Mouse (Mus musculus): ENCODE data around the gene Igfbpl1.

Gene Igfbpl1

DNA sequence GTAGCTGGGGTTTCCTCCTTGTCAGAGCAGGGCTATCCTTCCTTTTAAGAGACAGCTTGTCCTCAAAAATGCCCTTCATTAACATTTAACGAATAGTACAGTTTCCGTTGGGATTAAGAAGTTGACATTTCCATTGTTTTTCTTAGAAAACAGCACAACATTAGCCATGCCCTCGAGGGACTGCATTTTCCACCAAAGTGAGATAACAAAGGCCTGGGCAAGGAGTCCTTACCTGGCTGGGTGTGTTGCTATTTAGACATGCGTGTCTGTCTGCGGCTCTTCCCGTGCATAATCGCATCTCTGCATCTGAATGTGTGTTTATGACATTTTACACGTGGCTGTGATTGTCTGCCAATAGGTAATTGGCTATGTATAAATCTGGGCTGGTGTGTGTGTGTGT, 55.5 kb downstream of the Igfbpl1 start:
- no peak for DNase-seq (ENCODE audit: low spot score in 2 of 2)

DNA sequence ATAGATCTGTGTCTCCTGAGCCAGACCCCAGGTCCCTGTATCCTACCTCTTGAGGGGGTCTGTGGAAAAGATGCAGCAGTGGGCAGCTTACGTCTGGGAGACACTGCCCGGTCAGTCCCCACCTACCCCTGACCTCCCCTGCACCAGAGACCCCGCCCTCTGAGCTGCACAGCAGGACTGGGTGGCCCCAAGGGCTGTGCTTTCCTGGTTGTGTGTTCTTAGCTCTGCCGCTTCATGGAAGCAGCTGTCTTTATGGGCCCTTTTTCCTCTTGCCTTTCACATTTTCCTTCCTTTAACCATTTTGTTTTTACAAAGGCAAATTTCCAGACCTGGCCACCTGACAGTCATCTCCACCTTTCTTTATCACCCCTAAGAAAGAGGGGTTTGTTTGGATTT, 56.1 kb downstream of the Igfbpl1 start:
- no peak for DNase-seq (ENCODE audit: low spot score in 2 of 2)

DNA sequence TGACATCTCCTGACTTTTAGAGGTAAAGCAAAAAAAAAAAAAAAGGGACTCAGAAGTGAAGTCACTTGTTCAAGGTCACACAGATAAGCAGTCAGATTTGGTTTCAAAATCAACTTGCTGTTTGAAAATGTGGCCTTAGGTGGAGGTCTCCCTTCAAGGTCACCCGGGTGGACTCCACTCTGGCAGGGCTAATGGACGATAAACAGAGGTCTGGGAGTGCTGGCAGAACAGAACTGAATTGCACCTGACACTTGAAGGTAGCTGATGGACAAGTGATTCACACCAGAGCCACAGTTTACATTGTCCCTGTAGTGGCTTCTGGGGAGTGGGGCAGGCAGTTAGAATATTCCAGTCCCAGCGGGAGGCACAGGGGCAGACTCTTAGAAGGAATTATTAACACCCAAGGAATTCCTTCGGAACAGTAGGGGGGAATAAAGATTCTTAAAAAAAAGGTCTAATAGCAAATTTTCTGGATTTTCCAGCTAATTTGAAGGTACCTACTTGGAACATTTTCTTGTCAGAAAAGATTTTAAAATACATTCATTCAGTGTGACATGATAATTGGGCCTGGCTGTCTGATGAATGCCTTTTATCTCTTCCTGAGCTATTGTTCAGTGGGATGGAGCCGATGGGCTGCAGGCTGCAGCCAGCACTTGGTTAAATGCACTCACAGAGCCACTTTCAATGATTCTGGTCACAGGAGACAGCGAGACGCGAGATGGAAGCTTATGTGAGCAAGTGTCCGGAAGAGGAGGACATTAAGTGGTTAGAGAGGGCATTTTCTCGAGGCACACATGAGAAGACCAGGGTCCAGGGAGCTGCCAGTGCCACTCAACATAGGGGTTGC, 56.7 kb downstream of the Igfbpl1 start:
- no peak for DNase-seq (ENCODE audit: low spot score in 2 of 2)

DNA sequence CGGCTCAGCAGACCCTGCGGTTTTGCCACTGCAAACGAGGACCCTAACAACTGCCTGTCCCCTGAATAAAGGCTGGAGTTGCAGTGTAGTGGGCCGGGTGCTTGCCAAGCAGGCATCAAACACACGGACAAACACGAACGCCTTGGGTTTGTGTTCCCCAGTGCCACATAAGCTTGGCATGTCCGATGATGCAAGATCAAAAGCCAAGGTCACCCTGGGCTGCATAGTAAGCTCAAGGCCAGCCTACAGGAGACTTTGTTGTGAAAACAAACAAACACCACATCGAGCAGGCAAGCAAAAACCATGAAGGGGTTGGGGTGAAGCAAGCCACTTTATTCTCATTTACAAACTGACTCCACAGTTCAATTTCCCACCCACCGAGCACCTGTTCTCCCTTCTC, 57.6 kb downstream of the Igfbpl1 start:
- DNase-seq (ENCODE audit: low spot score in 2 of 2) = no peak

DNA sequence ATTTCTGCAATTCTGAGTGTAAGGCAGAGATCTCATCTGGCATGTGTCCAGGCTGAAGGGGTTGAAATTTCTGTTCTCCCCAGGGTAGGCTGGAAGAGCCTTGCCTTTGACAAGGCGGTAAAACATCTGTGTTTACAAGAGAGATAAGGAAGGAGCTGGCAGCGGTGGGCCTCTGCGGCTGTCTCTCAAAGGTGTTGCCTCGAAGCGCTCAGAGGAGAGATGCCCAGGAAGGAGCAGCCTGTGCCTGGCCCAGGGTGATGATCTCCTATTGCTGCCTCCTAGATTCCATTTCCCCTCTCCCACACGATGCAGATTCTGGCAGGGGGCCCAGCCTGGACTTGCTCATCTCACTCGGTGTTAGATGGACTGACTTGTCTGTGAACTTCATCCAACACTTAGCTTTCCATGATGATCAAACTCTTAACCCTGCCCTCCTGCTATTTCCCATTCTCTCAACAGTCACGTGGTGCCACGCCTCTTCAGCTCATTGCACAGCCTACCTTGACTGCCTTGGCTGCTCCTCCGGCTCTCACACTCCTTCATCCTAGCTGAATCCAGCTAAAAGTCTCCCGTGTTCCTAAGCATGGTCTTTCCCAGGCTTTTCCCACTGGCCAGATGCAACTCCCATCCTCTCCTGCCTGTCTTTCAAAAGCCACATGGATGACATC, 58.7 kb downstream of the Igfbpl1 start:
- DNase-seq (ENCODE audit: low spot score in 2 of 2) = no peak

DNA sequence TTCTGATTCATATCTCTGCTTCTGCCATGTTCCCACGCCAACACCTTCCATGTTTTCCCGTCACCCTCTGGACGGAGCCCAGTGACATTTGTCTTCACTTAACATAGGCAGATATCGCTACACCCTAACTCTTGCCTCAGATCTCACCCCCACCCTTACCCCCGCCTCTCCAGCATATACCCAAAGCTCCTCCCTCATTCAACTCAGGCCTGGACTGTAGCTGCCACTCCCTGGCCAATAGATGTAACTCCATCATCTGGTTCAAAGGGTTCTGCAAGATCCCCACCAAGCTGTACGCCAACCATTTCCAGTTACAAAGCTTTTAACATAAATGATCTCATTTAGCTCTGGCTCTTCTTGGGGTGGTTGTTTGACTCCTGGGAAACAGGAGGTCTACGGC, 59.9 kb downstream of the Igfbpl1 start:
- no peak for DNase-seq (ENCODE audit: low spot score in 2 of 2)

DNA sequence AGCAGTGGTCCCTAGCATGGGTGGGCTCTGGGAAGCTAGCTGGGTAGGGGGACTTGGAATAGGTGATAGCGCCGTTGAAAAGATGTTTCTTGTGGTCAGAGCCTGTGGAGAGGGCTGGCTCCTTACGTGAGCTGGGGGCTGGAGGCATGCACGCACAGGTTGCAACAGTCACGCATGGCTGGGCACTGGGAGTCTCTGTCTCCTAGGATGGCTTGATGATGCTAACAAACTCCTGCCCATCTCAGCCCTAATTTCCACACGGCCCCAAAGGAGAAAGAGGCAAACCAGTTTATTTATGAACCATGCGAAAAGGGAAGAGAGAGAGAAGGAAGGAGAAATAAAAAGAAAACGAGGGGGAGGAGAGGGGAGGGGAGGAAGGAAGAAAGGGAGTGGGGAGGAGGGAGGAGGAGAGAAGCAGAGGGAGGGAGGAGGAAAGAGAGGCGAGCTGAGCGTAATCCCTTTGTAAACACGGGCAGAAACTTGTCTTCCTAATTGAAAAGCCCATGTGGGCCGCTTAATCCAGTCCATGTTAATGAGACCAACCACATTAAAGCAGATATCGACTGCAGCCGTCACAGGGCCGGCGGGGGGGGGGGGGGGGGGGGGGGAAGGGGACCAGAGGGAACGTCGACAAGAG, 61.0 kb downstream of the Igfbpl1 start:
- no peak for DNase-seq (ENCODE audit: low spot score in 2 of 2)

DNA sequence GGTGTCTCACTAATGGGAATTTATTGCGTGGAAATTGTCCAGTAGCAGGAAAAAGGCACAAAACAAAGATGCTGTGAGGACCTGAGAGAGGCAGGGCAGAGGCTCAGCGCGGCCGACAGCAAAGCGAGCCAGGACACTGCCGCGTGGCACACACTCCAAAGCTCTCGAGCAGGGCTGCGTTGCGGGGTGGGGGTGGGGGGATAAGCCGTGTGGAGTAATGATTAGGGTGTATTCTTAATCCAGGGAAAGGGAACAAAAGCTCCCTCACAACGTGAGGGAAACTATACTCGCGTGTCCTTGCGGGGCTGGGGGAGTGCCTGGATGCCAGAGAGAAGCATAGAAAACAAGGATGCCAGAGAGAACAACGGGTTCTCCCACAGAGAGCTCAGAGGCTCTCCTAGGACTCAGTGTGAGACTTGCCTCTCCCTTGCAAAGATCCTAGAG, 61.6 kb downstream of the Igfbpl1 start:
- no peak for DNase-seq (ENCODE audit: low spot score in 2 of 2)

DNA sequence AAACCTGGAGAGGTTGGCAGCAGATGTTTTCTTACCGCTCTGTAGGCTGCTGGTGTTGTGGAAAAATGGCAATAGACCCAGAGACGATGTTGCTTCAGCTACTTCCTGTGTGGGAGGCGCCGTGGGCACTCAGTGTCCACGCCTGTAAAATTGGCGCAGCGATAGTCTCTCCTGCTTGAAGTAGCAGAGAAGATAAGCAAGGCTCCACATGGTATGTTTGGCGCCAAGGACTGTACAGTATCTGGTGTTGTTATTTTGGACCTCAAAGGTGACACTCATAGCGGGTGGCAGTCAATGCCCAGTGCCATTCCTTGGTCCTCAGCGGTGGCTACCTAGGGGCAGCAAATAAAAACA, 62.6 kb downstream of the Igfbpl1 start:
- peak; percentile 17 to 30 for DNase-seq (ENCODE audit: low spot score in 2 of 2)

DNA sequence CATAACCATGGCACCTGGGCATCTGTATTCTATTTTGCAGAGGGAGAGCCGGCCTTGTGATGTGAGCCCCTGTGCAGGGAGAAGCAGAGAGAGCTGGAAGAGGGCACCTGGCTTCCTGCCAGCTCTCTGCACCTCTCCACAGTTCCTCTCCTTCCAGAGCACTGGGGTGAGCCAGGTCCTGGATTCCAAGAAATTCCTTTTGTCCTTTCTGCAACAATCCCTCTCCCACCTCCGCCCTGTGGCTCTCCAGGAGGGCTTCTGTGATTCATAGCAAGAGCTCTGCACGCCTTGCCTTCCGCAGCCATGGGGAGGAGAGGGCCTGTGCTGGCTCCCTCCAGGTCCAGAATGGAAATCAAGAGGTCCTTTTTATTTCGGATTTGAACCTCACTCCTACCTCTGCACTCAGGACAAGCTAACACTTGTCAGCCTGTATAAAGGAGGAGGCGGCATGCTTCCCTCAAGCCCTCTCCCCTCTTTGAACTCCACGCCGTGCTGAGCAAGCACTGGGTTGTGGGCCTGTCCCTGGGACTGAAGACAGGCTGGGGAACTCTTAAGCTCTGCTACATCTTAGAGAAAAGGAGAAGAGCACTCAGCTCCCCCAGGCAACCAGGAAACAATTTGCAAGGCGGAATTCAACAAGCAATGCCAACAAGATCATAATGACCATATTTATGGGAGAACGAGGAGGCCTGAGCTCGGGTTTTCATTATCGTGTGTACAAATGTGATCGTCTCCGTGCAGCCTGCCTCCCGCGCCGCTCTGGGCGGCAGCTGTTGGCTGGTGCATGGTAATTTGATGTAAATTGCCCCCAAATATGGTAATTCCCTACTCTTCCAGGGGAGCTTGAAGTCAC, 63.2 kb downstream of the Igfbpl1 start:
- DNase-seq (ENCODE audit: low spot score in 2 of 2) = peak in 1 of 2 experiments; percentile 14

DNA sequence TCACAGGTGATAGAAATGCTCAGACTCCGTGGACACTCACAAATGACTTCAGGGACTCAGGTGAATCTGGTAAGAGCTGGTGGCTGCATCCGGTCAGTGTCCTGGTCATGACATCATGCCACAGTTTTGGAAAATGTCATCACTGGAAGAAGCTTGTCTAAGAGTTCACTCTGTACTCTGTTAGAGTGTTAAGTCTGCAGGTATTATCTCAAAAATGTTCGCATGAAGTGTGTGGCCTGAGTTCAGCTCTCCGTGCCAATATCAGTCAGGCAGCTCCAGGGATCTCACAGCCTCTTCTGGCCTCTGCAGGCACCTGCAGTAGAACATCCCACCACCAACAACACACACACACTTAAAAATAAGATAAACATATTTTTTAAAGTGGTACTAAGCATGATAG, 64.1 kb downstream of the Igfbpl1 start:
- DNase-seq (ENCODE audit: low spot score in 2 of 2) = no peak
